Mouse (Mus musculus) yolk sac, embryonic 10.5 days (tissue): Measurements from ENCODE around the gene Snapc2.
A peak's percentile ranks its signal among the peaks of the same experiment; 100 is the strongest.

Experiments used
- DNase-seq: peaks from one replicate; pipeline ENCODE4 v3.0.0-alpha.2; 2017; ENCODE audit warnings: low spot score

The Snapc2 gene

GRCm38 (mm10) chr8:4252934-4253841 lies at the start of gene Snapc2:
Gene Snapc2 (plus strand): TSS chr8:4253080.
- peak; percentile 96 for DNase-seq

- no peak for DNase-seq
Observed at GRCm38 (mm10) chr8:4205246-4206123, 47.4 kb upstream of the Snapc2 start.

GRCm38 (mm10) chr8:4206182-4207015 lies 46.5 kb upstream of the Snapc2 start:
- DNase-seq = no peak

GRCm38 (mm10) chr8:4207016-4207350 lies 45.9 kb upstream of the Snapc2 start:
- DNase-seq = no peak

DNA sequence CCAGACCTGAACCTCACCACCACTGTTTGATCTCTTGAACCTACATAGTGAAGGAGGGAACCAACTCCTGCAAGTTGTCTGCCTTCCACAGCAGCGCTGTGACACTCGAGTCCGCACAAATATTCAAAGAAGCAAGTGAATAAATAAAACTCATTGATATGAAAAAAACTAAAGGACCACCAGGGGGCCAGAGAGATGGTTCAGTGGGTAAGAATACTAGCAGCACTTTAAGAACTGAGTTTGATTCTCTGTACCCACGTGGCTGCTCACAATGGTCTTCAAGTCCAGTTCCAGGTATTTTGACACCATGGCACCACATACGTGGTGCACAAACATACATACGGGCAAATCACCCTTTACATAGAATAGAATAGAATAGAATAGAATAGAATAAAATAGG lies 41.8 kb upstream of the Snapc2 start:
- no peak for DNase-seq

DNA sequence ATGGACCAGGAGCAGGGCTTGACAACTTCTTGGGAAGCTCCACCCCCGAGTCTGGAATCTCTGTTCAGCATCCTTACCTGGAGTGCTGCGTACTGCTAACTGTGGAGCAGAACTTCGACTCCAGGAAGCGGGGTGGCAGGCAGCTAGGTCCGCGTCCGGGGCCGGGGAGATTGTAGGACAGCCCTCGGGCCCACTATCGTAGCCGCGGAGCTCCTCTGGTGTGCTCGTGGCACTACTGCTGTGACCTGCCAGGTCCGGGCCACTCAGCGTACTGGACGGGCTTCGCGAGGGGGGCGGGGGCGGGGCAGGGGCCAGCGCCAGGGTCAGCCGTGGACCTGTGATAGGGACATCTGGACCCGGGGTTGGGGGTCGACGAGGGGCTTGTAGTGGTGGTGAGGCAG lies 40.1 kb upstream of the Snapc2 start:
- no peak for DNase-seq

DNA sequence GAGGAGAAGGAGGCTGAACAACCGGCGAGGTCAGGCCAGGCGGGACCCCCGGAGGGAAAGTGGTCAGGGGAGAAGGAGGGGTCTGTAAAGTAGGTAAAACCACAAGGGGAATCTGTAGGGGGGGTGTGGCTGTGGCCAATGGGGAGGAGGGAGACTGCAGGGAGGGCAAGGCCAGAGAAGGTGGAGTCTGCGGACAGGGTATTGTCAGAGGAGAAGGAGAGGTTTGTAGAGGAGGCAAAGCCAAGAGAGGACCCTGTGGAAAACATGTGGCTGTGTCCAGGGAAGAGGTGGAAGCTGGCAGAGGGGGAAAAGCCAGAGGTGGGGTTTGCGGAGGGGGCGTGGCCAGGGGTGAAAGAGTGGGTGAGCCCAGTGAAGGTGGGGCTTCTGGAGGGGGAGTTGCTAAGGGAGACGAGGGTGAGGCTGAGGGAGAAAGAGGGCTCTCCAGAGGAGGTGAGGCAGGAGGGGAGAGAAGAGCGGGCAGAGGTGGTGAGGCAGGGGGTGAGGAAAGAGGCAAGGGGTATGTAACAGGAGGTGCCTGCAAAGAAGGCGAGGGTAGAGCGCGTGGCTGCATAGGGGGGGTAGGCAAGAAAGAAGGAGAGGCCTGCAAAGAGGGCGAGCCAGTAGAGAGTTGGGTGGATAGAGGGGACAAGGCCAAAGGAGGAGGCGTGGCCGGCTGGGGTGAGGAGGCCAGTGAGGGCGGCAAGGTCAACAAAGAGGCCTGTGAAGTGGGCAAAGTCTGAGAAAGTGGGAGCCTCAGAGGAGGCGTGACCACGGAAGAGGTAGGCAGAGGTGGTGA lies 39.5 kb upstream of the Snapc2 start:
- DNase-seq = peak; percentile 65

DNA sequence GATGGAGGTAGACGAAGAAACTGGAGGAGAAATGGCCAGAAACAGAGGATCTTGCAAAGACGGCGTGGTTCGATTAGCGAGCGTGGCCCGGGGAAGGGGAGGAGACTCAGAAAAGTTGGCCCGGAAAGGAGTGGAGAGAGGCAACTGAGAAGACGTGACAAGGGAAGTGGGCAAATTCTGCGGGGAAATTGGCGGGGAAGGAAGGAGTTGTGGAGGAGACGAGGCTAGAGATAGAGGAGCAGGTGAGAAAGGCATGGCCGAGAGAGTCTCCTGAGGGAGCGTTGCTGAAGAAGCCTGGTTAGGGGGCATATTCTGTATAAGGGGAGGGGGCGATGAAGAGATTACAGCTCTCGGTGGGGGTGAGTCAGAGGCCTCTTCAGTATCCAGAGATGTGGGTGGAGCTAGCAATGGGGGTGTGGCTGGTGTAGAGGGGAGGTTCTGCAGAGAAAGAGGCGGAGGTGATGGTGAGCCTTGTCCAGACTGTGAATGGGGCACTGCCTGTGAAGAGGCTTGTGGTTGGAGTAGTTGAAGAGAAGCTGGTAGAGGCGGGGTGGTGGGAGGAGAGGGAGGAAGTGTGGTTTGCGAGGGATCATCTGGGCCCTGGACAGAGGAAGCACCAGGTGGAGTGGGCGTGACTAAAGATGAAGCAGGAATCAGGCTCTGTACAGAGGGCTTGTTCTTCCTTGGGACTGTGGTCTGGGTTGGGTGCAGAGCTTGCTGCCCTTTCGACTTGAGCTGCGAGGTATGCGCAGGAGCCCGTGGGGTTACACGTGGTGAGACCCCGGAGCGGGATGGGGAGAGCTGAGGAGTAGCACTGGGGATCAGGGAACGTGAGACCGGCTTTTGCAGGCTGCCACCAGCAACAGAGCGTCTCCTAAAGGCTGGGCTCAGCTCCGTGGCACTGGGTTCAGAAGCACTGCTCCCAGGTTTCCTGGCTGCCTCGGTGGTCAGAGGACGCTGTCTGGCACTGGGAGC lies 38.6 kb upstream of the Snapc2 start:
- DNase-seq = peak; percentile 50

- DNase-seq = no peak
Observed at GRCm38 (mm10) chr8:4216296-4216695, 36.6 kb upstream of the Snapc2 start.

DNA sequence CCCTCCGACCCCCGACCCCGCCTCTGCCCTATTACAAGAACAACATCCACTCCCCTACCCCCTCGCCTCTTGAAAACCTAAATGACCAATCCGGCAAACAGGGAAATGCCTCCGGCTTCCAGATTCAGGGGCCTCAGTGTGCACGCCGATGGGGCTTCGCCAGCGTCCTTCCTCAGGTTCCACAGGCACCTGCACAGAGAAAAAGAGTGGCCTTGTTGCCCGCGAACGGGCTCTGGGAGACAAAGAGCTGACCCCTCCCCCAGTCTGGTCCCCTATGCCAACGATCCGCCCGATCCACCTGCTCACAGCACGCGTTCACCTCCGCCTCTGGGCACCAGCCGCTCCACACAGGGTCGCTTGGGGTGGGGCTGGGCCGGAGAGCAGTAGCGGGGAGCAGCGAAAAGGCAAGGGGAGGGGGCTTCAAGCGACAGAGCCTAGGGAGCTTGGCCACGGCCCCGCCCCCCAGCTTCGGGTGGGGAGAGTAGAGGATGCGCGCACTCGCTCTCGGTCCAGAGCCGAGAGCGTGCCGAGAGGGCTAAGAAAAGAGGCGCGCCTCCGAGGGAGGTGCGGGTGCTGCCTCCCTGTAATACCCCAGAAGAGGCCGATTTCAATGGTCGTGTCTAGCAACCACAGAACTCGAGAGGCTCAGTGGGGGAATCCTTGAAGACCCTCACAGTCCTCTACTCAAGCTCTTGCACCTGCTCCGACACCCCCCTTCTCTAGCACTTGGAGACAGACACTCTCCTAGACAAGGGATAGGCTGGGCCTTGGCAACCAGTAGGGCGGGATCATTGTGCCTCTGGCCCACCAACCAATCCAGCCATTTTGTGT lies 35.9 kb upstream of the Snapc2 start, which contains the start of gene Prr36:
TSS of gene Prr36 (minus strand) at position 669 of the 831 bp plus-strand sequence.
- DNase-seq = no peak

- DNase-seq = no peak
Observed at GRCm38 (mm10) chr8:4219617-4220016, 33.3 kb upstream of the Snapc2 start.

GRCm38 (mm10) chr8:4222059-4222458 lies 30.8 kb upstream of the Snapc2 start:
- DNase-seq = no peak

GRCm38 (mm10) chr8:4226323-4226722 lies 26.6 kb upstream of the Snapc2 start:
- DNase-seq = no peak

- no peak for DNase-seq
Observed at GRCm38 (mm10) chr8:4226739-4227347, 26.0 kb upstream of the Snapc2 start, which contains the start of gene Lrrc8e. Gene Lrrc8e (plus strand): TSS chr8:4226827.

GRCm38 (mm10) chr8:4227919-4228318 lies 25.0 kb upstream of the Snapc2 start:
- DNase-seq = no peak

DNA sequence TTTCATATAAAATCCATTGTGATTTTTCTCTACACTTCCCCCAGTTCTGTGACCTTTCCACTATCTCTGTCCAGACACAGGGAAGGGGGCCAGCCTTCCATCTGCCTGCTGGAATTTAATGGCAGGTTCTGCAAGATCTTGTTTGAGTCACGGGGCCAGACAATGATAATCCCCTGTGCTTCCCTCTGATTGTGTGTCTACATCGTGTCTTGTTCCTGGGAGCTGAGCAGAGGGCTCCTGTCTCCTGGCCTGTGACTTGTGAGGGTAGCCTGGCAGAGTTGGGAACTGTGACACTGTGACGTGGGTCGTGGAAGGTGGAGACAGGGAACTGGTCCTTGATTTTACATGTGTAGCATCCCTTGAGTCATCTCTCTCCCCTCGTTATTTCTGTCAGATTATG lies 23.1 kb upstream of the Snapc2 start:
- no peak for DNase-seq

GRCm38 (mm10) chr8:4230612-4231351 lies 22.1 kb upstream of the Snapc2 start:
- DNase-seq = no peak
